Mouse (Mus musculus) ES-Bruce4 (cell line): ENCODE results near the gene Olfr920. TPM values are rescaled to one million over a fixed set of nuclear protein-coding genes. Genes with fewer than 3 reads are reported as not detected.

ENCODE experiments used
- H3K27ac ChIP-seq: 2 replicates; pipeline ENCODE4 v1.5.1; 2012; ENCODE audit warnings: low read length, inconsistent platforms; ENCODE audit not compliant: insufficient read depth
- H3K27me3 ChIP-seq: 2 replicates; pipeline ENCODE4 v1.6.1; 2012; ENCODE audit warnings: mild to moderate bottlenecking, low read length, inconsistent platforms; ENCODE audit not compliant: control insufficient read depth, poor library complexity, insufficient read depth, severe bottlenecking
- H3K36me3 ChIP-seq: 2 replicates; pipeline ENCODE4 v1.6.1; 2012; ENCODE audit warnings: inconsistent platforms, mild to moderate bottlenecking, low read length, moderate library complexity; ENCODE audit not compliant: control insufficient read depth, poor library complexity, insufficient read depth, severe bottlenecking
- H3K4me1 ChIP-seq: one replicate; pipeline ENCODE4 v1.8.1; 2011; ENCODE audit warnings: low read length; ENCODE audit not compliant: control insufficient read depth, insufficient read depth
- H3K4me3 ChIP-seq: 2 replicates; pipeline ENCODE4 v1.5.1; 2011; ENCODE audit warnings: low read depth, mild to moderate bottlenecking, low read length
- H3K9ac ChIP-seq: 2 replicates; pipeline ENCODE4 v1.6.1; 2012; ENCODE audit warnings: low read depth, mild to moderate bottlenecking, inconsistent platforms; ENCODE audit not compliant: poor library complexity, severe bottlenecking
- H3K9me3 ChIP-seq: replicated peaks from 2 replicates; pipeline ENCODE4 v1.6.1; 2012; ENCODE audit warnings: mild to moderate bottlenecking, low read length, inconsistent platforms; ENCODE audit not compliant: control insufficient read depth, poor library complexity, insufficient read depth, severe bottlenecking
- CTCF ChIP-seq: IDR thresholded peaks from one replicate; pipeline ENCODE4 v1.8.1; 2011; ENCODE audit warnings: low read depth, low read length
- EP300 ChIP-seq: IDR thresholded peaks from 2 replicates; pipeline ENCODE4 v1.6.1; 2011; ENCODE audit warnings: low read depth, low read length; ENCODE audit not compliant: insufficient read depth
- POLR2A ChIP-seq: IDR thresholded peaks from one replicate; pipeline ENCODE4 v1.8.1; 2011; ENCODE audit warnings: low read length; ENCODE audit not compliant: insufficient read depth
- polyA plus RNA-seq: library from polyadenylated mRNA; stranded (reverse); fragments of >200 nt; gene quantifications from 2 replicates; pipeline ENCODE4 v1.2.4, GENCODE M21; 2011; ENCODE audit warnings: low read depth; ENCODE audit not compliant: missing spikeins, insufficient read depth, insufficient read length

Olfr920 gene
- polyA plus RNA-seq, 1 experiment: 0.37 TPM

DNA sequence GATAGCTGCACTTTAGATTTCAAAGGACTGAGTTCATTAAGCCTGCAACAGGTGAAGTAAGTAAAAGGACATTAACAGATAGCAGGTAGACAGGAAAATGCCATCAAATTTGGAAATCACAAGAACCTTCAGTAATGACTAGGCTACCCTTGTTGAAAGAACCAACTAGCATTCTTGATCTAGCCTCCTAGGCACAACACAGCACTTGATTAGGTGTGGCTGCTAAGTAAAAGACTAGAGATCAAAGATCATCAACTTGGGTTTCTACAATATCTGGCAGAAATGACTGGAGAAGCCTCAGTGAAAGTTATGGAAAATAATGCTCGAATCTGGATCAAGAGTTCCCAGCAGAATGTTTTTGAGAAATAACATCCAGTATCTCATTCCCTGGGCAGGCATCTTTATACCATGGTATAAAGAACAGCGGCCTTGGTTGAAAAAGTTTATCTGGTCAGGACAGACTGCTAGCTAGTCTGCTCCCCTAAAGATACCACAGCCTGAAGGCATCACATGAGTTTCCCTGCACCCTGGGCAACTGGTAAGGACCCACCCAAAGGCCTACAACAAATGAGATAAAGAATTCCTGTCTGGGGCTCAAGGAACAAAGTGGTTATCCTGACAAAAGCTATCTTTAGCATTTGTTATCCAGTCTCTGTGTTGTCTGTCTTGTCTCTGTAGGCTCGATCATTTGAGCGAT is 7.3 kb upstream of the Olfr920 start:
- Histone ChIP-seq H3K27me3 (no peaks in the 10 kb centered on the region), H3K9me3 (no peaks in the 10 kb centered on the region), H3K27ac (no peak overlapping the region), H3K36me3 (no peaks in the 10 kb centered on the region), H3K4me3 (no peak overlapping the region), H3K4me1 (no peaks in the 10 kb centered on the region), H3K9ac (no peak overlapping the region)
- TF ChIP-seq CTCF: no peak
- no peak for TF ChIP-seq EP300
- no peak for TF ChIP-seq POLR2A

DNA sequence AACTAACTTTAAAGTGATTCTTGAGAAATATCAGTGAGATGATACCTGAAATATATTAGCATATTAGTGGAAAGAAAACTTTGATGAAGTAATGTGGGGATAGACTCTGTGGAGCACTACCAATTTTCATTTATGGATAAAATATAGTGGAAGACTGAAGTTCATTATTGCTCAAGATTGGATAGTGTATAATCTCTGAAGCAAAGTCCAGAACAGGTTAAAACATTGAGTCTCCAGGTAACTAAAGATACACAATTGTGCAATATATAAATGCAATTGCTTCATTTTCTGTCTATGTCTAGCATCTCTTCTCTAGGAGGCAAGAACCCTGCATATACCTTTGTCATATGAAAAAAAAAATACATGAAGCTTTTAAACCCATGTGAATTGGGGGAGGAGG is 20.7 kb downstream of the Olfr920 start, which contains the start of gene Olfr921:
TSS of gene Olfr921 (plus strand) at position 301 of the 400 bp plus-strand sequence.
- H3K9me3 ChIP-seq: no peaks in the 10 kb centered on the region
- no peak for TF ChIP-seq POLR2A
- TF ChIP-seq EP300: no peak
- no peak for TF ChIP-seq CTCF
- no peaks in the 10 kb centered on the region for H3K36me3 ChIP-seq
- no peaks in the 10 kb centered on the region for H3K27me3 ChIP-seq
- H3K4me1 ChIP-seq: no peaks in the 10 kb centered on the region
- H3K9ac ChIP-seq: no peak within 1 kb of the TSS
- no peak within 1 kb of the TSS for H3K4me3 ChIP-seq
- H3K27ac ChIP-seq: no peak within 1 kb of the TSS

DNA sequence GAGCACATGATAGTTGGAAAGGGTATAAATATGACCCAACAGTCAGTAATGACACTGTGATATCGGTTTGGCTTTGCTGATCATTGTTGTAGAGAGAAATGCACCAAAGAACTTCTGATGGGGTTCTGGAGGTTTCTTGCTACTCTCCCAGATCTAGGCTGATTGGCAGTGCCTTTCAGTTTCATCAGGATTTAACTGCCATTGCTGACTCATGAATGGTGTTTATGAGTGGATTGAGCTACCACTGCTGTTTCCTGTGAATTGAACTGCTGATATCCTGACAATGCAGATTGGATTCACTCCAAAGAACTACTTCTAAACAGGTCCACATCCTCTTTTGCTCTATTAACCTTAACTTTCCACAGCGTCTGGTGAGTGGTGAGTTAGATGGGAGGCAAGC is 40.6 kb downstream of the Olfr920 start:
- Histone ChIP-seq H3K4me1 (no peaks in the 10 kb centered on the region), H3K36me3 (no peaks in the 10 kb centered on the region), H3K27me3 (no peaks in the 10 kb centered on the region), H3K9me3 (no peaks in the 10 kb centered on the region), H3K4me3 (no peak overlapping the region), H3K27ac (no peak overlapping the region), H3K9ac (no peak overlapping the region)
- no peak for TF ChIP-seq POLR2A
- TF ChIP-seq EP300: no peak
- no peak for TF ChIP-seq CTCF

DNA sequence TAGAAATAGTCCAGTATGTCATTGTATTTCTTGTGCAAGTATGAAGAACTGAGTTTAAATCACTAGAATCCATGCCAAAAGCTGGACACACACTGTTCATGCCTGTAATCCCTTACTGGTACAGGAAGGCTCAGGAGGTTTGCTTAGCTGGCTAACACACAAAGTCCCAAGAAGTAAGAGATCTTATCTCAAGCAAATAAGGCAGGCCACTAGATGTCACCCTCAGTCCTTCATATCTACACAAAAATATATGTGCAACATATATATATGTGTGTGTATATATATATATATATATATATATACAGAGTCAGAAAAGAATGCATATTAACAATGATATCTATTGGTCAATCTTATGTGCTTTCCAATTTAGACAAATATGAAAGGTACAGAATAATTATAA is 53.6 kb downstream of the Olfr920 start:
- H3K27me3 ChIP-seq: no peaks in the 10 kb centered on the region
- H3K9me3 ChIP-seq: peaks cover 3% of the 10 kb centered on the region; the same call in 1 of the 2 replicates
- no peaks in the 10 kb centered on the region for H3K4me1 ChIP-seq
- no peaks in the 10 kb centered on the region for H3K36me3 ChIP-seq
- H3K4me3 ChIP-seq: no peak overlapping the region
- H3K27ac ChIP-seq: no peak overlapping the region
- no peak overlapping the region for H3K9ac ChIP-seq
- no peak for TF ChIP-seq EP300
- TF ChIP-seq POLR2A: no peak
- no peak for TF ChIP-seq CTCF

Other genes with a start within 250 kb of the Olfr920 start
- gene Olfr911-ps1, start 230.7 kb upstream of the Olfr920 start, polyA plus RNA-seq: not detected in 2 replicates
- not detected in 2 replicates for gene Olfr910, start 214.4 kb upstream of the Olfr920 start, polyA plus RNA-seq
- 0.13 and 0.21 TPM in 2 replicates for gene Olfr912, start 172.1 kb upstream of the Olfr920 start, polyA plus RNA-seq
- not detected in 2 replicates for gene Olfr913, start 159.5 kb upstream of the Olfr920 start, polyA plus RNA-seq
- not detected in 2 replicates for gene Olfr914, start 147.2 kb upstream of the Olfr920 start, polyA plus RNA-seq
- gene Olfr916, start 92.4 kb upstream of the Olfr920 start, polyA plus RNA-seq: not detected in 2 replicates
- gene Olfr917, start 86.5 kb upstream of the Olfr920 start, polyA plus RNA-seq: not detected in 2 replicates
- not detected in 2 replicates for gene Olfr918, start 77.7 kb upstream of the Olfr920 start, polyA plus RNA-seq
- not detected in 2 replicates for gene Olfr919, start 48.6 kb upstream of the Olfr920 start, polyA plus RNA-seq
- gene Vwa5a, start 34.0 kb upstream of the Olfr920 start, polyA plus RNA-seq: 72.4 and 74.2 TPM in 2 replicates
- gene Olfr921, start 20.8 kb downstream of the Olfr920 start, polyA plus RNA-seq: not detected in 2 replicates
- not detected in 2 replicates for gene Olfr922, start 62.3 kb downstream of the Olfr920 start, polyA plus RNA-seq
- not detected in 2 replicates for gene Olfr923, start 74.2 kb downstream of the Olfr920 start, polyA plus RNA-seq
- not detected in 2 replicates for gene Olfr924, start 92.2 kb downstream of the Olfr920 start, polyA plus RNA-seq
- not detected in 2 replicates for gene Olfr26, start 102.8 kb downstream of the Olfr920 start, polyA plus RNA-seq
- not detected in 2 replicates for gene Olfr926, start 124.8 kb downstream of the Olfr920 start, polyA plus RNA-seq
- not detected in 2 replicates for gene Olfr930, start 177.5 kb downstream of the Olfr920 start, polyA plus RNA-seq
- gene Olfr933, start 220.0 kb downstream of the Olfr920 start, polyA plus RNA-seq: not detected in 2 replicates
- gene Olfr934, start 236.0 kb downstream of the Olfr920 start, polyA plus RNA-seq: not detected in 2 replicates
- not detected in 2 replicates for gene Olfr935, start 247.4 kb downstream of the Olfr920 start, polyA plus RNA-seq